Mouse (Mus musculus): ENCODE results near the gene Pdlim7. TPM values are rescaled to one million over a fixed set of nuclear protein-coding genes. Genes with fewer than 3 reads are reported as not detected.

The Pdlim7 gene
- polyA plus RNA-seq, 1 experiment, result 84.4 TPM

DNA sequence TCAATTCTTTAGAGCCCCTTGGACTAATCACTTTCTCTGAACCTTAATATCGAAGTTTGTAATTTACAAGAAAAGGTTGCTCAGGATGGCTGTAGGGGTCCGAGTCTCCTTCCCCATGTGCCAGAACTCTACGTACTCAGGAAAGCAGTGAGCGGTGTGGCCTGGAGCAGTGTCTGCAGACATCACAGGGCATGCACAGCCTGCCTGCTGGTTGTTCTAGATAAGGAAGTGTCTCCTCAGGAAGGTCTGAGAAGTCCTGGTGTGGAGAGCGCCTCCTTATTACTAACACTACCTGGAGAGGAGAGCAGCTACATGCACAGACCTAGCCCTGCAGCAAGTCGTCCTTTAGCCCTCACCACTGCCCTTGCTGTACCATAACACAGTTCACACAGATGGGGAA lies 31.3 kb upstream of the Pdlim7 start:
- TF ChIP-seq POLR2A (IDR thresholded peaks at IDR 0.05; ENCODE audit: insufficient read depth, low read length), result no peak
- no peak for TF ChIP-seq EP300 (IDR thresholded peaks at IDR 0.05; ENCODE audit: insufficient read depth, low read depth, low read length)
- TF ChIP-seq CTCF (IDR thresholded peaks at IDR 0.05; ENCODE audit: low read depth, low read length), result no peak

DNA sequence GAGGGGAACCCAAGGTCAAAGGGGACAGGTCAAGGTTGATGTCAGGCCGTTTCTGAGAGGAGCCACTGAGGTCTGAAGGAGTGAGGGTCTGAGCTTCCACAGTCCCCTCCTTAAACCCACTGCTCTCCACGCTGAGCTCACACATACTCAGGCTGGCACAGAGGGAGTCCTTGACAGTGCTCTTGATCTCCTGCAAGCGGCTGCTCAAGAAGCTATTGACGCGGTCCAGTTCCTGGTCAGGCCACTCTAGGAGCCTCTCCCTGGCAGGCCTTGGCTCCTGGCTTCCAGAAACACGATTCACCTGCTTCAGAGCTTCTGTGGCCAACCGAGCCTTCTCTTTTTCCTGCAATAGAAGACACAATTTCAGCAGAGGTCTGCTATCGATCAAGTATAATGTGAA lies 30.0 kb upstream of the Pdlim7 start:
- Histone ChIP-seq H3K36me3 (ENCODE audit: control insufficient read depth, insufficient read depth, low read length, poor library complexity, severe bottlenecking) (peaks cover 37% of the 10 kb centered on the region), H3K4me1 (ENCODE audit: control insufficient read depth, insufficient read depth, low read length) (no peaks in the 10 kb centered on the region), H3K9me3 (replicated peaks; ENCODE audit: control insufficient read depth, insufficient read depth, low read length, poor library complexity, severe bottlenecking) (no peaks in the 10 kb centered on the region), H3K27me3 (ENCODE audit: control insufficient read depth, insufficient read depth, low read length, poor library complexity, severe bottlenecking) (no peaks in the 10 kb centered on the region), H3K27ac (ENCODE audit: insufficient read depth, low read length) (no peak overlapping the region), H3K9ac (ENCODE audit: low read depth, poor library complexity, severe bottlenecking) (no peak overlapping the region), H3K4me3 (ENCODE audit: low read depth, low read length) (no peak overlapping the region)
- TF ChIP-seq EP300 (IDR thresholded peaks at IDR 0.05; ENCODE audit: insufficient read depth, low read depth, low read length) (no peak), POLR2A (IDR thresholded peaks at IDR 0.05; ENCODE audit: insufficient read depth, low read length) (no peak), CTCF (IDR thresholded peaks at IDR 0.05; ENCODE audit: low read depth, low read length) (no peak)

More for the DNA sequence above, 31.3 kb upstream of the Pdlim7 start:
- H3K4me1 ChIP-seq (ENCODE audit: control insufficient read depth, insufficient read depth, low read length), result no peaks in the 10 kb centered on the region
- peaks cover 33% of the 10 kb centered on the region for H3K36me3 ChIP-seq (ENCODE audit: control insufficient read depth, insufficient read depth, low read length, poor library complexity, severe bottlenecking)
- no peak overlapping the region for H3K27ac ChIP-seq (ENCODE audit: insufficient read depth, low read length)
- no peaks in the 10 kb centered on the region for H3K9me3 ChIP-seq (replicated peaks; ENCODE audit: control insufficient read depth, insufficient read depth, low read length, poor library complexity, severe bottlenecking)
- H3K4me3 ChIP-seq (ENCODE audit: low read depth, low read length), result no peak overlapping the region
- no peaks in the 10 kb centered on the region for H3K27me3 ChIP-seq (ENCODE audit: control insufficient read depth, insufficient read depth, low read length, poor library complexity, severe bottlenecking)
- H3K9ac ChIP-seq (ENCODE audit: low read depth, poor library complexity, severe bottlenecking), result no peak overlapping the region

DNA sequence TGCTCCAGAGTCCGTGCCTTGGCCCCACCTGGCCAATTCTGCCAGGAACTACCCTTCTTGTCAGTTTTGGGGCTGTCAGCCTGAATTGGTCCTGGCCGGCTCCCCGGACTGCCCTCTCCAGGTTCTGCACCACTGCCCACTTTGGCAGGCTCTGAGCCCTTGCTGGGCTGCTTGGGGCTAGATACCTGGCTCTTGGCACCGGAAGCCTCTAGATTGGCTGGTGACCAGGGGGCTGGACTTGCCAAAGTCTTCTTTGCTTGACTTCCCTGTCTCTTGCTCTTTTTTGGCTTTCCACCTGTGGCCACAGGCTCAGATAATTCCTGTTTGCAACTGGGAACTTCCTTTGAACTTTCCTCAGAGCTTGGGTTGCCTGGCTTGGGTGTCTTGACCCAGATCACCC lies 29.4 kb upstream of the Pdlim7 start:
- Histone ChIP-seq H3K9me3 (replicated peaks; ENCODE audit: control insufficient read depth, insufficient read depth, low read length, poor library complexity, severe bottlenecking) (no peaks in the 10 kb centered on the region), H3K27ac (ENCODE audit: insufficient read depth, low read length) (no peak overlapping the region), H3K36me3 (ENCODE audit: control insufficient read depth, insufficient read depth, low read length, poor library complexity, severe bottlenecking) (peaks cover 37% of the 10 kb centered on the region), H3K9ac (ENCODE audit: low read depth, poor library complexity, severe bottlenecking) (no peak overlapping the region), H3K27me3 (ENCODE audit: control insufficient read depth, insufficient read depth, low read length, poor library complexity, severe bottlenecking) (no peaks in the 10 kb centered on the region), H3K4me3 (ENCODE audit: low read depth, low read length) (no peak overlapping the region), H3K4me1 (ENCODE audit: control insufficient read depth, insufficient read depth, low read length) (no peaks in the 10 kb centered on the region)
- no peak for TF ChIP-seq POLR2A (IDR thresholded peaks at IDR 0.05; ENCODE audit: insufficient read depth, low read length)
- no peak for TF ChIP-seq CTCF (IDR thresholded peaks at IDR 0.05; ENCODE audit: low read depth, low read length)
- TF ChIP-seq EP300 (IDR thresholded peaks at IDR 0.05; ENCODE audit: insufficient read depth, low read depth, low read length), result no peak

DNA sequence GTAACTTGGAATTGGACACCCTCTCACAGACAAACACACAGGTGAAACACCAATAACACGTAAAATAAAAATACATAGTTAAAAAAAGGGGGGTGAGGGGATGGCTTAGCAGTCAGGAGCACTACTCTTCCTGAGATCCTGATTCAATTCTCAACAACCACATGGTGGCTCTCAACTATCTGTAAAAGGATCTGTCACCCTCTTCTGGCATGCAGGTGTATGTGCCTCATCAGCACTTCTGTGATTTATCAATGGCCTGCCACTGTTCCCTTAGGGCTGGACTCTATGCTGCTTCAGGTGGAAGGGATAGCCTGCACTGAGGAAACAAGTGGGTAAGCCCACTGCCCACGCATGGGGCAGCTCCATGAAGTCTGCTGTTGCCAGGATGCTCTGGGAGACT lies 27.5 kb upstream of the Pdlim7 start:
- Histone ChIP-seq H3K27me3 (ENCODE audit: control insufficient read depth, insufficient read depth, low read length, poor library complexity, severe bottlenecking) (no peaks in the 10 kb centered on the region), H3K4me1 (ENCODE audit: control insufficient read depth, insufficient read depth, low read length) (no peaks in the 10 kb centered on the region), H3K36me3 (ENCODE audit: control insufficient read depth, insufficient read depth, low read length, poor library complexity, severe bottlenecking) (peaks cover 32% of the 10 kb centered on the region)

DNA sequence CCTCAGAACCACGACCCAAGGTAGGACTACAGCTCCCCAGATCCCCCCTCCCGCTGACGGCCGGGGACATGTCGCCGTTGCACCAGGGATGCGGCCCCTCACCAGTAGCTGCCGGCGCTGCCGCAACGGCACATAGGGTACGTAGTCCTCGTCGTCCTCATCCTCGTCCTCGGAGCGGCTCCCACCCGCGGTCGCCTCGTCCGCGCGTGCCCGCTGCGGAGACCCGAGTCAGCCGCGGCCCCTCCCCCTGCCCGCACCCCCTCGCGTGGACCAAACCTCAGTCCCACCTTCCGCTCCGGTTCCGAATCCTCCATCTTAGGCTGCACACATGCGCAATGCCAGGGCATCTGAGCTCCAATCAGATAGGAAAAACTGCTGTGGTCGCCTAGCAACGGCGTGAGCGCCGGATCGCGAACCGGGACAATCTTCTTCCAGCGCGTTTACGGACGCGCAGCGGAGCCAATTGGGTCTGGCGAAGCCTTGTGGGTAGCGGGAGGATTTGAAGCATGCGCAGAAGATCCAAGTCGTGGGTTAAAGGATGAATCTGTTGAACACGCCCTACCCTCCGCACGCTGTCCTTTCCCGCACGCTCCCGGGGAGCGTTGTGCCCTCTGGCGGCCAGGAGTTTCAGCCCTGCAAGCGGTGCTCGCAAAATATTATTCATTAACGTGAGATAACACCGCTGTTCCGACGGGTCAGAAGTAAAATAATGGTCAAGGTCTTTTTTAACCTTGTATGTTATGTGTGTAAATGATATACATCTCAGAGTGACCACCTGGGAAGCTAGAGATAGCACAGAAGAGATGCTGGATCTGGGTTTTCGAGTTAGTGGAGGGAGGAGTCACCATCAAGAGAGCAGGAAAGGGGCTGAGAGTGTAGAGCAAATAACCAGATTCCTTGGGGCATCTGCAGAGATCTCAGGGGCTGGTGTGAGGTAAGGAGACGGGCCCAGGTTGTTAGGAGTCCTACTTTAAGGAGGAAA lies 23.0 kb upstream of the Pdlim7 start, which contains the start of gene Ddx41:
Gene Ddx41, minus strand, starts transcription at position 465 of the 982 bp plus-strand sequence.
- Histone ChIP-seq H3K4me1 (ENCODE audit: control insufficient read depth, insufficient read depth, low read length) (no peaks in the 10 kb centered on the region), H3K27ac (ENCODE audit: insufficient read depth, low read length) (no peak within 1 kb of the TSS), H3K9me3 (replicated peaks; ENCODE audit: control insufficient read depth, insufficient read depth, low read length, poor library complexity, severe bottlenecking) (no peaks in the 10 kb centered on the region), H3K4me3 (ENCODE audit: low read depth, low read length) (peak within 1 kb of the TSS; percentile 83), H3K9ac (ENCODE audit: low read depth, poor library complexity, severe bottlenecking) (peak within 1 kb of the TSS; percentile 48), H3K36me3 (ENCODE audit: control insufficient read depth, insufficient read depth, low read length, poor library complexity, severe bottlenecking) (peaks cover 27% of the 10 kb centered on the region), H3K27me3 (ENCODE audit: control insufficient read depth, insufficient read depth, low read length, poor library complexity, severe bottlenecking) (no peaks in the 10 kb centered on the region)
- TF ChIP-seq EP300 (IDR thresholded peaks at IDR 0.05; ENCODE audit: insufficient read depth, low read depth, low read length) (0 out of 2 replicates have a peak, but pooled peaks have one; percentile 8), CTCF (IDR thresholded peaks at IDR 0.05; ENCODE audit: low read depth, low read length) (peak; percentile 88), POLR2A (IDR thresholded peaks at IDR 0.05; ENCODE audit: insufficient read depth, low read length) (no peak)

More for the DNA sequence above, 27.5 kb upstream of the Pdlim7 start:
- Histone ChIP-seq H3K9ac (ENCODE audit: low read depth, poor library complexity, severe bottlenecking) (no peak overlapping the region), H3K27ac (ENCODE audit: insufficient read depth, low read length) (no peak overlapping the region), H3K4me3 (ENCODE audit: low read depth, low read length) (no peak overlapping the region), H3K9me3 (replicated peaks; ENCODE audit: control insufficient read depth, insufficient read depth, low read length, poor library complexity, severe bottlenecking) (no peaks in the 10 kb centered on the region)
- no peak for TF ChIP-seq POLR2A (IDR thresholded peaks at IDR 0.05; ENCODE audit: insufficient read depth, low read length)

DNA sequence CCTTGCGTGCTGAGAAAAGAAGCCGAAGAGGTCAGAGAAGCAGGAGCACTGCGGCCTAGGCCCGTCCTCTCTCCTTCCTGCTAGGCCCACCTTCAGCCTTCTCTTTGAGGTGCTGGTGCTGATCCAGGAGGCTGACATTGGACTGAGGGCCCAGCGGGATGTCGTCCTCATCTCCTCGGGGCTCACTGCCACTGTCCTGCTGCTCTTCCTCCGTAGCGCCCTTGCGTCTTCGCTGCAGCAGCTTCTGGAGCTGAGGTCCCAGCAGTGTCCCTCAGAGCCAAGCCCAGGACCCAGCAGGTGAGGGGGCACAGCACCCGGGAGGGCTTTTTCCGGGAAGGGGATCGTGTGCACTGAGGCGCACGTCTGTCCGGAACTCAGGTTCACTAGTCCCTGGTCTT lies 22.3 kb upstream of the Pdlim7 start:
- peaks cover 27% of the 10 kb centered on the region for H3K36me3 ChIP-seq (ENCODE audit: control insufficient read depth, insufficient read depth, low read length, poor library complexity, severe bottlenecking)
- H3K4me3 ChIP-seq (ENCODE audit: low read depth, low read length), result peak overlapping the region; percentile 83
- H3K9ac ChIP-seq (ENCODE audit: low read depth, poor library complexity, severe bottlenecking), result peak overlapping the region; percentile 48
- no peaks in the 10 kb centered on the region for H3K4me1 ChIP-seq (ENCODE audit: control insufficient read depth, insufficient read depth, low read length)
- H3K9me3 ChIP-seq (replicated peaks; ENCODE audit: control insufficient read depth, insufficient read depth, low read length, poor library complexity, severe bottlenecking), result no peaks in the 10 kb centered on the region
- no peaks in the 10 kb centered on the region for H3K27me3 ChIP-seq (ENCODE audit: control insufficient read depth, insufficient read depth, low read length, poor library complexity, severe bottlenecking)
- TF ChIP-seq POLR2A (IDR thresholded peaks at IDR 0.05; ENCODE audit: insufficient read depth, low read length), result no peak
- no peak for TF ChIP-seq CTCF (IDR thresholded peaks at IDR 0.05; ENCODE audit: low read depth, low read length)
- no peak overlapping the region for H3K27ac ChIP-seq (ENCODE audit: insufficient read depth, low read length)
